Mouse (Mus musculus) spleen, adult 2 months (tissue): ENCODE results near the gene Fxyd6.

Source experiments
- CTCF ChIP-seq: fragments of 200-500 bp; IDR thresholded peaks from 2 replicates; pipeline ENCODE4 v1.5.1; 2011; ENCODE audit warnings: mild to moderate bottlenecking, inconsistent platforms; ENCODE audit not compliant: insufficient read depth, insufficient read length, insufficient replicate concordance; ENCODE audit errors: extremely low read depth
- POLR2A ChIP-seq: fragments of 200-500 bp; IDR thresholded peaks from 2 replicates; pipeline ENCODE4 v1.6.1; 2011; ENCODE audit warnings: low read depth, low read length, inconsistent platforms

- TF ChIP-seq CTCF (no peak), POLR2A (no peak)
Measured at GRCm38 (mm10) chr9:45358356-45358755, 11.6 kb upstream of the Fxyd6 start.
